Mouse (Mus musculus): ENCODE data around the gene Ppp2r5c.

Gene Ppp2r5c

GRCm38 (mm10) chr12:110444530-110444929, 2.4 kb upstream of the Ppp2r5c start:
- no peak for DNase-seq

GRCm38 (mm10) chr12:110445775-110446174, 1.1 kb upstream of the Ppp2r5c start:
- peak; percentile 29 for DNase-seq

GRCm38 (mm10) chr12:110447306-110447705, 386 bp downstream of the Ppp2r5c start:
- DNase-seq: peak; percentile 55

- DNase-seq: no peak
Observed at GRCm38 (mm10) chr12:110448767-110449166, 1.8 kb downstream of the Ppp2r5c start.

GRCm38 (mm10) chr12:110454223-110454622, 7.3 kb downstream of the Ppp2r5c start:
- DNase-seq: peak; percentile 62

- peak; percentile 41 for DNase-seq
Observed at GRCm38 (mm10) chr12:110456024-110456423, 9.1 kb downstream of the Ppp2r5c start.

GRCm38 (mm10) chr12:110458667-110459066, 11.7 kb downstream of the Ppp2r5c start:
- DNase-seq: peak; percentile 51

- DNase-seq: no peak
Observed at GRCm38 (mm10) chr12:110460418-110461300, 13.7 kb downstream of the Ppp2r5c start.

GRCm38 (mm10) chr12:110463711-110464110, 16.8 kb downstream of the Ppp2r5c start:
- DNase-seq: no peak

- no peak for DNase-seq
Observed at GRCm38 (mm10) chr12:110471426-110471825, 24.5 kb downstream of the Ppp2r5c start.

GRCm38 (mm10) chr12:110472247-110472646, 25.3 kb downstream of the Ppp2r5c start:
- no peak for DNase-seq

- DNase-seq: no peak
Observed at GRCm38 (mm10) chr12:110474497-110474896, 27.6 kb downstream of the Ppp2r5c start.

- no peak for DNase-seq
Observed at GRCm38 (mm10) chr12:110476561-110476960, 29.6 kb downstream of the Ppp2r5c start.

- no peak for DNase-seq
Observed at GRCm38 (mm10) chr12:110477906-110478305, 31.0 kb downstream of the Ppp2r5c start.

GRCm38 (mm10) chr12:110478601-110479008, 31.7 kb downstream of the Ppp2r5c start:
- no peak for DNase-seq

GRCm38 (mm10) chr12:110479268-110479667, 32.3 kb downstream of the Ppp2r5c start:
- DNase-seq: no peak

GRCm38 (mm10) chr12:110480701-110481100, 33.8 kb downstream of the Ppp2r5c start:
- no peak for DNase-seq

- no peak for DNase-seq
Observed at GRCm38 (mm10) chr12:110483761-110484160, 36.8 kb downstream of the Ppp2r5c start.

- DNase-seq: no peak
Observed at GRCm38 (mm10) chr12:110484824-110485584, 38.1 kb downstream of the Ppp2r5c start.

- peak; percentile 85 for DNase-seq
Observed at GRCm38 (mm10) chr12:110485585-110486331, 38.8 kb downstream of the Ppp2r5c start.

GRCm38 (mm10) chr12:110486852-110487251, 39.9 kb downstream of the Ppp2r5c start:
- DNase-seq: no peak

GRCm38 (mm10) chr12:110488031-110488430, 41.1 kb downstream of the Ppp2r5c start:
- no peak for DNase-seq
